Mouse (Mus musculus) lung, embryonic 16.5 days (tissue): Measurements from ENCODE around the gene Foxf1. TPM values are rescaled to one million over a fixed set of nuclear protein-coding genes. Genes with fewer than 3 reads are reported as not detected.

Experiments used
- ATAC-seq: fragments of 200-750 bp; cut with Nextera tagmentation; 2 replicates; pipeline ENCODE4 v1.8.0; 2017; ENCODE audit warnings: low read depth, mild to moderate bottlenecking, moderate library complexity
- H3K27ac ChIP-seq: fragments of 300-500 bp; sonication (generic); 2 replicates; pipeline ENCODE4 v1.5.1; 2014; ENCODE audit warnings: mild to moderate bottlenecking, control low read depth, low read length
- H3K27me3 ChIP-seq: fragments of 300-500 bp; sonication (generic); 2 replicates; pipeline ENCODE4 v1.6.1; 2014; ENCODE audit warnings: low read depth, low read length, mixed read lengths; ENCODE audit not compliant: control insufficient read depth, insufficient read depth
- H3K36me3 ChIP-seq: fragments of 300-500 bp; sonication (generic); 2 replicates; pipeline ENCODE4 v1.6.1; 2014; ENCODE audit warnings: low read length; ENCODE audit not compliant: control insufficient read depth, insufficient read depth
- H3K4me1 ChIP-seq: fragments of 300-500 bp; sonication (generic); replicated peaks from 2 replicates; pipeline ENCODE4 v1.6.1; 2014; ENCODE audit warnings: low read length, mixed read lengths; ENCODE audit not compliant: control insufficient read depth, insufficient read depth
- H3K4me2 ChIP-seq: fragments of 300-500 bp; sonication (generic); 2 replicates; pipeline ENCODE4 v1.6.1; 2014; ENCODE audit warnings: low read depth, low read length, control low read depth
- H3K4me3 ChIP-seq: fragments of 300-500 bp; sonication (generic); 2 replicates; pipeline ENCODE4 v1.5.1; 2014; ENCODE audit warnings: mild to moderate bottlenecking, low read length, control low read depth
- H3K9ac ChIP-seq: fragments of 300-500 bp; sonication (generic); 2 replicates; pipeline ENCODE4 v1.6.1; 2014; ENCODE audit warnings: low read length, control low read depth
- H3K9me3 ChIP-seq: fragments of 300-500 bp; sonication (generic); 2 replicates; pipeline ENCODE4 v1.6.1; 2016; ENCODE audit warnings: low read length; ENCODE audit not compliant: control insufficient read depth
- WGBS: fragments of 180-500 bp; shearing (Covaris S2); extraction: QIAGEN DNeasy Blood & Tissue Kit; methylation state at CpG from one replicate; pipeline ENCODE4 v1.1.7; 2014; 5-methylcytosine and 5-hydroxymethylcytosine counted together
- microRNA-seq: library from miRNA; unstranded; fragments of <30 nt; microRNA quantifications from one replicate; pipeline ENCODE4, GENCODE M21; 2016
- polyA plus RNA-seq: library from polyadenylated mRNA; unstranded; fragments of >200 nt; fragmentation: Nextera tagmentation; extraction: Ambion mirVana; gene quantifications from 2 replicates; pipeline ENCODE4 v1.2.1, GENCODE M21; 2015

Gene Foxf1
- polyA plus RNA-seq, 1 experiment from 2014 or later: 138 TPM

GRCm38 (mm10) chr8:121130522-121130921 lies 46.3 kb downstream of the Foxf1 start:
- no peaks in the 10 kb centered on the region for H3K36me3 ChIP-seq
- peaks cover 28% of the 10 kb centered on the region for H3K4me1 ChIP-seq
- peaks cover 56% of the 10 kb centered on the region for H3K27me3 ChIP-seq
- no peak overlapping the region for H3K27ac ChIP-seq
- ATAC-seq: no peak
- H3K4me3 ChIP-seq: peak overlapping the region; percentile 21; the same call in 1 of the 2 replicates
- peak overlapping the region; percentile 14; the same call in 1 of the 2 replicates for H3K4me2 ChIP-seq
- H3K9me3 ChIP-seq: no peaks in the 10 kb centered on the region
- H3K9ac ChIP-seq: no peak overlapping the region
- 28% methylated on average over 5 of the region's 5 CpGs for WGBS

DNA sequence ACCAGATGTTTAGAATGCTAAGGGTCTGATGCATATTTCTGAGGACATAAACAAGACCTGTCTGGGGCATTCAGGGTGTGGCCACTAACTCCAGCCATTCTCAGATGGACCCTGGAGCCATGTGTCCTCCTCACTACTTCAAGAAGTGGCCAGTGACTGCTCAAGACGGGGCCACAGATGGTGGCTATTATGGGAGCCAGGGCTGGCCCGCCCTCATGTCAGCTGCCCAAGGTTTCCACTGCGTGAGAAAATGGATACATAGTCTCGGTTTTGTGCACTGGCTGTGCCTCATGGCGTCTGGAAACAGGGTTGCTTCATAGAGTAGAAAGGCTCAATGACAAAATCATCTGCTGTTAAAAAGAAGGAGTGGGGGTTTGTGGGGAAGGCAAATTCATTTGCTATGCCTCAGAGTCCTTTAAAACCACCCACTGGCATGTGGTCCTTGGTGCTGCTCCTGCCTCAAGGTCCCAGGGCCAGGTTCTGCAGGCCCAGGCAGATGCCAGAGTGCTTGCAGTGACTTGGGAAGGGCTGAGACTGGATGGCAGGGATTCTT lies 48.9 kb downstream of the Foxf1 start:
- Histone ChIP-seq H3K36me3 (no peaks in the 10 kb centered on the region), H3K27me3 (peaks cover 32% of the 10 kb centered on the region), H3K4me1 (peaks cover 9% of the 10 kb centered on the region), H3K9ac (no peak overlapping the region), H3K9me3 (peaks cover 4% of the 10 kb centered on the region), H3K27ac (no peak overlapping the region), H3K4me2 (no peak overlapping the region), H3K4me3 (no peak overlapping the region)
- WGBS: 82% methylated on average over 5 of the region's 5 CpGs
- no peak for ATAC-seq

- Histone ChIP-seq H3K4me3 (no peak overlapping the region), H3K9ac (no peak overlapping the region), H3K9me3 (peaks cover 4% of the 10 kb centered on the region), H3K4me2 (no peak overlapping the region), H3K36me3 (no peaks in the 10 kb centered on the region), H3K27ac (no peak overlapping the region), H3K4me1 (no peaks in the 10 kb centered on the region; the same call in 1 of the 2 replicates), H3K27me3 (peaks cover 21% of the 10 kb centered on the region)
- 91% methylated on average over 10 of the region's 10 CpGs for WGBS
- ATAC-seq: 0 out of 2 replicates have a peak, but pooled peaks have one; percentile 18
These were observed 49.9 kb downstream of the Foxf1 start for GRCm38 (mm10) chr8:121134102-121134501.

DNA sequence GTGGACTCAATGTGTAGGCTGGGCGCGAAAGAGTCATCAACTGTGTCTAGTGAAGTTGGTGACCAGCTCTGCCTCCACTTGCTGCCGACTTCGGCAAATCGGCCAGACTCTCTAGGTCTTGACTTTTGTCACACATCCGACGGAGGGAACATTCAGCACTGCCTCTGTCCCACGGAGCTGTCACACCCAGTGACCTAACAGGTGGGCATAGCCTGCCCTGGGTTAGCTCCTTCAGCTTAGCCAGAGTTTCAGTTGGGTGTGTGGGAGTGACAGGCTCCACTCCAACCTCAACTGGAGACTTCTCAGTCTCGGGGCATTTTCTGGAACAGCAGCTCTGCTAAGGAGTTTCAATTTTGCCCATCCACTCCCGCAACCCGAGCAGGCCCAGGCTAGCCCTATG lies 50.3 kb downstream of the Foxf1 start:
- no peak for ATAC-seq
- no peaks in the 10 kb centered on the region for H3K36me3 ChIP-seq
- no peak overlapping the region for H3K4me3 ChIP-seq
- no peak overlapping the region for H3K4me2 ChIP-seq
- H3K4me1 ChIP-seq: no peaks in the 10 kb centered on the region; the same call in 1 of the 2 replicates
- peaks cover 4% of the 10 kb centered on the region for H3K9me3 ChIP-seq
- no peak overlapping the region for H3K27ac ChIP-seq
- H3K27me3 ChIP-seq: peaks cover 17% of the 10 kb centered on the region
- WGBS: 84% methylated on average over 11 of the region's 11 CpGs
- H3K9ac ChIP-seq: no peak overlapping the region

- Histone ChIP-seq H3K9ac (no peak overlapping the region), H3K4me1 (no peaks in the 10 kb centered on the region), H3K36me3 (no peaks in the 10 kb centered on the region), H3K4me2 (no peak overlapping the region), H3K4me3 (no peak overlapping the region), H3K27ac (no peak overlapping the region), H3K27me3 (peaks cover under 1% of the 10 kb centered on the region; the same call in 1 of the 2 replicates), H3K9me3 (peaks cover 4% of the 10 kb centered on the region)
- ATAC-seq: no peak
- WGBS: 92% methylated on average over 6 of the region's 6 CpGs
These were observed 52.7 kb downstream of the Foxf1 start for GRCm38 (mm10) chr8:121136856-121137255.

Small RNA genes lying within 50 kb of the gene (microRNA-seq; reads per million reads assigned to microRNA genes)
- not detected for gene Gm27530

Other genes starting within 250 kb of the Foxf1 start
- 50.6 and 59.2 TPM in 2 replicates for gene Mthfsd, start 24.0 kb downstream of the Foxf1 start, polyA plus RNA-seq
- 0.58 and 0.62 TPM in 2 replicates for gene Foxc2, start 31.8 kb downstream of the Foxf1 start, polyA plus RNA-seq
- gene Foxl1, start 43.6 kb downstream of the Foxf1 start, polyA plus RNA-seq: 3.1 and 3.3 TPM in 2 replicates